Mouse (Mus musculus) Muller cell, postnatal 12 days (primary cell): Measurements from ENCODE around the gene Zzef1.

Experiments used
- DNase-seq: peaks from one replicate; pipeline ENCODE4 v3.0.0-alpha.2; 2015; ENCODE audit errors: inconsistent ontology term

The Zzef1 gene

DNA sequence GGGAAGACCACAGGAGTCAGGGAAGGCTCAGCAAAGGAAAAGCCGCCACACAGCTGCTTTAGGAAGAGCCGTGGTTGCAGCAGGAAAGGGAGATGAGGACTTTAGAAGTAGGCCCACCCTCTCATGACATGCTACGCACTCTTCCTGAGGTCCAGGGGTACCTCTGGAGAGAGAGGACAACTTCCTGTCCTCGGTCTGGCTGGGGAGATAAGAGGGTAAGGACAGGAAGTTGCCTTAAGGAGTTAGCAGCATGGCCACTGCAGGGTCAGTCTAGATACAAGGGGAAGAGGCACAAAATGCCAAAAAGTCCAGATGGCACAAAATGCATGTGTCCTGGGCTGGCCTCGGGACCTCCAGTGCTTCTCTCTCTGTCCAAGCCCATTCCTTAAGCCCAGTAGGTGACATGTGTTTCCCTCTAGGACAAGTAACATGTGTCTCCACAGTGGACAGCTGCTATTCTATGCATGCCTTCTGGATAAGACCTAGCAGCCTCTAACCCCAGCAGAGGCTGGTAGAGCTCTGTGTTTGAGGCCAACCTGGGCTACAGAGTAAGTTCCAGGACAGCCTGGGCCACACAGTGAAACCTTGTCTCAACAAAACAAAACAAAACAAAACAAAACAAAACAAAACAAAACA lies 159.4 kb downstream of the Zzef1 start:
- DNase-seq: no peak

DNA sequence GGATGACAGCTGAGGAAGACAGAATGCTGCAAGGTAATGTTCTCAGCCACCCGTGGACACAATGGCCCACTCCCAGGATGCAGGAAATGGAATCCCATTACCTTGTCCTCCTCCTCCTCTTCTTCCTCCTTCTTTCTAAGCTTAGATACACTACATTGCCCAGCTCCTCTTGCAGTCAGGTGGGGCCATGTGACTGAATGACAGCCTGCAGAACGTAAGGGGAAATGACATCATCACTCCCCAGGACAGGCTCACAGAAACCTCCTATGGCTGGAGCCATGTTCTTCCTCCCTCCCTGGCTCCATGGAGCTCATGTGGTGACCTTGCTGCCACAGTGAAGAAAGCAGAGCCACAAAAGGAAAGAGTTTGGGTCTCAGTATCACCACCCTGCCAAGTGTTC lies 161.3 kb downstream of the Zzef1 start:
- no peak for DNase-seq

- no peak for DNase-seq
These were observed 164.1 kb downstream of the Zzef1 start for GRCm38 (mm10) chr11:72959924-72960679.

DNA sequence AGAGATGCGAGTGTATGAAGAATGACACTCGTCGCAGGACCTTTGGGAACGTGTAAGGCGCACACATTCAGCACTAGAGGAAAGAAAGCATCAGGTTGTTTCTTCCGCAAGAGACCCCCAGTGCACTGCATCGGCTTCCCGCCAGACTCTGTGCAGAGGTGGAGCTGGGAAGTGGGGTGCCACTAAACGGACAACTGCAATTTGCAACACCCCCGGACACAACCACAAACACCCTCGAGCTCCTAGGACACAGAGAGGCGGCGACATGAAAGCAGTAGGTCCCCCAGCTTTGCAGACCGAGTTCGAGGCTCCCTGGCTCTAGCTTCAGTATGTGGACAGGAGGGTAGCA lies 164.7 kb downstream of the Zzef1 start:
- DNase-seq: no peak

DNA sequence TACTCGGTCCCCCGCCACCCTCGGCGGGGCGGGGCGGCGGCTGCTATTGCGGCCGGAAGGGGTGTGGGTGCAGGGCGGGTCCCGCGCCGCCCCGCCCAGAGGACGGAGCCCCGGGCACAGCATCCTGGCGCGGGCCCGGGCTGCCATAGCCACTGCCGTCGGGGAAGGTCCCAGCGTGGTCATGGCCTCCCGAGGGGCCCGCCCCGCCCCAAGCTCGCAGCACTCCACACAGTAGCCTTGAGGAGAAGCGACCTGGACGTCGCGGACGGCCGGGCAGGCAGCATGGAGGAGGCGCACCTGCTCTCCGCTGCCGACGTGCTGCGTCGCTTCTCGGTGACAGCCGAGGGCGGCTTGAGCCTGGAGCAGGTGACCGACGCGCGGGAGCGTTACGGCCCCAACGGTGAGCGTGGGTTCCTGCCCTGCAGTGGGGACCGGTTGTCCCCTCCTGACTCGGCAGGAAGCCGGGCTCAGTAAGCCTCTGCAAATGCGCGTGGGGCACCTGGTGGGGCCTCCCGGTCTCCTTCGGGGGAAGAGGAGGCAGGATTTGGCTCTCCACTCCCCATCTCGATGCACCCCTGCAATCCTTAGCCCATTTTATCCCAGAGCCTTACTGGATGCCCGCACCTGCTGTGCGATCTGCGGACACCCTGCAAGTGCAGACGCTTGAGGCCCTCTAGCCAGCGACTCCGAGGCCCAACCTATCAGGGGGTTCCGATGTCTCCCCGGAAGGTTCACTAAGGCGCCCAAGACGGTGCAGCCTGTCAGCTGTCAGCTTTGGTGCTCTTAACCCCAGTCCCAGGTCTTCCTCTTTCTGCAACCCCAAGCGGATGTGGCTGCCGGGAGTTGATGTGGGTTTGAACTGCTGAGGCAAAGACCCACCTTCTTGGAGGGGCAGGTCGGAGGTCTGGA lies 165.3 kb downstream of the Zzef1 start, which contains the start of gene Atp2a3:
Atp2a3 (plus strand) TSS at position 98 of the 909 bp plus-strand sequence.
- peak; percentile 9 for DNase-seq

DNA sequence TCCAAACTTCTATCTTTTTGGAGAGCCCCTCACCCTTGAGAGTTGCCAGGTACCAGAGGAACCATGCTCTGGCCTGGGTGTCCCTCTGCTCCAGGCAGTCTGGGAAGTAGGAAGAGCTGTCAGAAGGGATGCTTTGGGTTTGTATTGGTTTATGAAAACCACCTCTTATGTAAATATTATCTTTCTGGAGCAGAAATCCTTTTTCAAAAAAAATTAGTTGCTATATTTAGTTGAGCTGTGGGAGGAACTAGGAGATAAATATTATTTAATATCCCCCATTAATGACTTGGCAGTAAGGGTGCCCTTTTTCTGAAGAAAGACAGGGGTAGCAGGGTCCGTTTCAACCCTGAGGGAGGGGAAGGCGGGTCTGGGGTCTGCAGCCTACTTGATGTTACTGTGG lies 166.4 kb downstream of the Zzef1 start:
- no peak for DNase-seq

DNA sequence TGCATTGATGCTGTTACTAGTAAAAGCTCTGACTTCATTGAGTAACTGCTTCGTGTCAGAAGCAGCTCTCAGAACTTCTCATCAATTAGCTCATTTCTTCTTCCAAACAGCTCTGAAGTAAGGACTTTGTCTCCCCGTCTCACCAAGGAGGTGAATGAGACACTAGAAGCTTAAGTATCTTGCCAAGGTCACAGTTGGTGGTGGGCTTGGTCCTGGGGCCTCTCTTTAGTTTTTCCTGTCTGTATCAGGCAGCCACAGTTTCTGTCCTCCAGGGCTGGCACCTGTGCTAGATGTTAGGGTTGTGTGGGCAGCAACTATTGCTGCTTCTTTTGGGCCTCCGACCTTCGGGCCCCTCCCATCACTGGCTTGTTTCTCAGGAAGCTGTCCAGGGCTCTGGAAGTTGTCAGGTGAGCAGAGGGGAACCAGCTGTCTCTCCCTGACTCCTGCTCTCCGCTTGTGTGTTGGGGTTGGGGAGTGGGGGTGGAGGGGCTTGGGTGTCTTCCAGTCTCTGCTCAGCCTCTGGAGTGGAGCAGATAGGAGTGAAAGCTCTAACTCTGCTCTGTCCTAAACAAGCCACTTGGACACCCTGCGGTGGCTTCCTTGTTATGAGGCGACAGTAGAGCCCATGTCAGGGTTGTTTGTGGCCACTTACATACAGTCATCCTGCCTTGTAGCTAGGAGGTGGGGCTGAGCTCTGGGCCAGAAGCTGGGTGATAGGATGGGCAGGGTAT lies 167.2 kb downstream of the Zzef1 start:
- DNase-seq: no peak

DNA sequence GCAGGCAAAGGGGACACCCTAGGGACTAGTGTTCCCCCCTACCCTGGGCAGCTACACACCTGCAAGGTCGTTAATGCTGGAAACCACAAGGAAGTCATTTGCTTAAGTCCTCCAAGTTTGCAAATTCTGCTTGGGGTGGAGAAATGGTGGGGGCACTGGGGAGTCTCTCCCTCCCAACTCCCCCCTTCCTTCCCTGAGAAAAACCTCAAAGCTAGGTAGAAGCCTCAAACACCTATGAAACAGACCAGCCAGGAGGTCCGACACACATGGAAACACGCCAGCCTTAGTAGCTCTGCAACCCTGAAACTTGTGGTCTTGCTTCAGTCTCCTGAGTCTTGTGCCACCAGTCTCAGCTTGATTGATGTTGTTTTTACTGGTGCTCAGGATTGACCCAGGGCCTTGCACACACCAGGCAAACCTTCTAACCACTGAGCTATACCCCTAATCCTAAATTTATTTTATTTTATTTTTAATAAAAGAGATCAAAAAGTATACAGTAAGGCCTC lies 167.8 kb downstream of the Zzef1 start:
- no peak for DNase-seq

- DNase-seq: no peak
These were observed 179.0 kb downstream of the Zzef1 start for GRCm38 (mm10) chr11:72974995-72975503.
